Mouse (Mus musculus) kidney, postnatal 4 days (tissue): ENCODE results near the gene Trim9.

Source experiments
- DNase-seq, 2 experiments: peaks; one replicate each; pipeline ENCODE4 v3.0.0; 2021; ENCODE audit warnings: mixed read lengths in 2 of 2

Trim9 gene

DNA sequence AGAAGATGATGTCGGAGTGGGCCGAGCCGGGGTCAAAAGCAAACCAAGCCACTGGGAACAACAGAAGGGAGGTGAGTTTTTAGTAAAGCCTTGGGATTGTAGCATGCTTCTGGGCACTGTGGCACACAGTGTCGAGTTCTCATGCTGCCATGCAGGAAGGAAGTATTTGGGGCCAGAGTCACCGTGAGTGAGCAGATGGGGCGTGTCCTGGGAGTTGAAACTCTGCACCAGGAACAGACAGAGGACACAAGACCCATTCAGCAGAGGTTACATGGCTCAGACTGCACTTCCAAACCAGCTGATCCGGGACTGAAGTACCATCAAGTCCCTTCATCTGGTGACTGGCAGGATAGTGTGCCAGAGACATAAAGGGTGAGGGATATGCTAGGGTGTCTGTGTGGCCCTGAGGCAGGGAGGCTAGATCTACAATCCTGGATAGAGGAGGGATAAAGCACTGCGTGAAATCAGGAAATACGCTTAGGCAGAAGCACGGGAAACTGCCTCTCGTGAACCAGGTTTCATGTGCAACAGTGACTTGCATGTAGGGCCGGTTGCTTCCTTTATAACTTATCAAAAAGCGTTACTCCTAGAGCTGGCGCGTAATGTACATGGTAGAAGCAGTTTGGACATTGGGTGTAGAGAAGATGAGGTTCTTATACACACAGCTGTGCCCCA, 96.1 kb downstream of the Trim9 start:
- DNase-seq = no peak

- no peak for DNase-seq
Measured at GRCm38 (mm10) chr12:70249616-70250157, 97.7 kb downstream of the Trim9 start.

DNA sequence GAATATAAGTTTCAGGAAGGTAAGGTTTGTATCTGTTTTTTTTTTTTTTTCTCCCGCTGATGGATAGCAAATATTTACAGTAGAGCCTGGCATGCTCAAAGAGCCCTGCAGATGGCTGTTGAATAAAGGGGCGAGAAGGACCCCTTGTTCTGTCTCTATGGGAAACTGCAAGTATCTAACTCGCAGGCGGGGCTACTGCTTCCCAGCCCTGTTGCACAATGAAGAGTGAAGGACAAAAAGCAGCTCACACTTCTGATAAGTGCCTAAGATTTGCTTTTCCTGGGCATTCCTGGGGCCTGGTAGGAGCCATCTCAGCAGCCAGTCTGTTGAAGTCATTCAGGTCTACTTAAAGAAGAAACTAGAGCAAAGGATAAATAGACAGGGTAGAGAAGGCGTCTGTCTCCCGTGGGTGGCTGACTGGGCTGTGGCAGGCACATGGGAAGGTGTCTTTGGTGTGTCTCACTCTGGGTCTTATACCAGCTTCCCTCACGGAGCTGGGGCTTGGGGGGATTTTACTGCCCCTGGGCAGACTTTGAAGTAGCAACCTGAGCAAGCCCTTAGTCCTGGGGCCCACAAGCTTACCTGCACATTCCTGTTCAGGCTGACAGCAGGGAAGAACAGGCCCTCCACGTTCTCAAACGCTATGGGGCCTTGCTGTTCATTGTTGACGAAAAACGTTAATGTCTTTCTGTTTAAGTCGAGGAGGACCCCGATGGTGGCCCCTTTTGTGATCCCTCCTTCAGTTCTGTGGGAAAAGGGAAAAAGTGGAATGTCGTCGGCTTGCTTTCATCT, 99.5 kb downstream of the Trim9 start:
- no peak for DNase-seq

GRCm38 (mm10) chr12:70242550-70242949, 104.9 kb downstream of the Trim9 start:
- no peak for DNase-seq

GRCm38 (mm10) chr12:70239741-70240140, 107.7 kb downstream of the Trim9 start:
- no peak for DNase-seq

- DNase-seq = no peak
Measured at GRCm38 (mm10) chr12:70238604-70239003, 108.8 kb downstream of the Trim9 start.

DNA sequence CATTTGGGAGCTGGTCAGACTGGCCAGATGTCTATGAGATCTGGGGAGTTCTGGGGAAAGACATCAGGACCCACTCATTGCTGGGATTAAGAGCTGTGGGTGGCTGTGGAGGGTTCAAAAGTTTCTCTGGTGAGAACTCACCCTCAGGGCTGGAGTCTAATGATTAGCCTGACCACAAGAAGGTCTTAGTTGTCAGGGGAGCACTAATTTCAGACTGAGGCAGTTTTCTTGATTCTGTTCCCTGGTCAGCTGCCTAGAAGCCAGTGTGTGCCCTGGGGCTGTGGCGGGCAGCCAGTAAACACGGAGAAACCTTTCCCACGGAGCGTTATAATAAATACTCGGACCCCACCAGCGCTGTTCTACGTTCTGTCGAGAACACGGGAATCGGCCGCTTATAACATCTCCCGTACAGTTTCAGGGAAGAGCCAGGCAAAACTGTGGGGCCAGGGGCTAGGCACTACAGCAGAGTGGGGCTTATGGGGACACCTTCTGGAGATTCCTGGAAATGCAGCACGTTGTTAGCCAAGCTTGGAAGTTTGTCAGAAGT, 112.4 kb downstream of the Trim9 start:
- peak; percentile 85 to 87 for DNase-seq

GRCm38 (mm10) chr12:70234411-70234810, 113.0 kb downstream of the Trim9 start:
- DNase-seq = peak; percentile 69 to 81

GRCm38 (mm10) chr12:70233637-70234315, 113.6 kb downstream of the Trim9 start:
- no peak for DNase-seq

GRCm38 (mm10) chr12:70232020-70232544, 115.3 kb downstream of the Trim9 start:
- no peak for DNase-seq

GRCm38 (mm10) chr12:70231294-70231693, 116.1 kb downstream of the Trim9 start, which contains the start of gene Pygl:
Pygl (minus strand) TSS chr12:70231488.
- DNase-seq = no peak

DNA sequence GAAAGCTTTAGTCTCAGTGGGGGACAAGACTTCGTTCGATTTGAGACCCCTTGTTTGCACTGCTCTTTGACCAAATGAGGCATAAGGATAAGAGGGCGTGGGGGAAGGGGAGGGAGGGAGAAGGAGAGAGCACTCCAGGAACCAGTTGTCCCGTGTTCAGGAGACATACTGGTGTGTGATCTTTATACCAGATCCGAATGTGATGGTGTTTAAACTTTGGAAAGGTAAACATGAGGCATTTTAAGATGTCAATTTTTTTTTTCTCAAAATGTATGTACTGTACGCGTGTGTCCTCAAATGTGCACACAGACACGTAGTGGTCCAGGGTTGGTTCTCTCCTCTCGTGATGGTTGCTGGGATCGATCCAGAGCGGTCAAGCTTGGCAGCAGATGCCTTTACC, 119.3 kb downstream of the Trim9 start:
- no peak for DNase-seq

DNA sequence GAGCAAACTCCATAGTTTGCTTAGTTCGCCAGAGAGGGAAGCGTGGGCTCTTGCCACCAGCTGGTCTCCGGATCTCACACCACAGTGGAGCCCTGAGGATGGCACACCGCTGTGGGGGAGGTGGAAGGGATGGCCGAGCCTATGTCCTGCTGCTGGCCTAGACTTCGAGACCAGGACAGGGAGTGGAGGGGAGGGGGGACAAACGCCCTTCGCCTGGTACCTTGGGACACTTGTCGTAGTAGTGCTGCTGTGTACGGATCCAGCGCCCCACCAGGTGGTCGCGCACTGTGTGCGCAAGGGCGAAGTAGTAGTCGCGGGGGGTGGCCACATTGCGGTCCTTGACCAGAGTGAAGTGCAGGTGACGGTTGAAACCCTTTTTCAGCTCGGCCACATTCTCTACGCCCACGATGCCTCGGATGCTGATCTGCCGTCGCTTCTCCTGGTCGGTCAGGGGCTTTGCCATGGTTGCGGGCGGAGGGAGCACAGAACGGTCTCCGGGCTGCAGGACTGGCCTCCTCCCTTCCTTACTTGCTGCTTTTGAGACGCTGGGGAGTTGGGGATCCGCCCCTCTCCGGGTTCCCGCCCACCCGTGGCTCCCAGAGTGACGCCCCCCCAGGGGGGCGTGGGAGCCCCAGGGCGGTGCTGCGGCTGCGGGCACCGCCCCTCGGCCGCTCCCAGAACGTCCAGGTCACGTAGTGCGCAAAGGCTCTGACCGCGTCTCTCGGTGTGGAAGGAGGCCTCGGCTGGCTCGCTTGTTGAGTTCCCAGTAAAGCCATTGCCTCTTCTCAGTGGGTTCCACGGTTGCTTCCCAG, 120.1 kb downstream of the Trim9 start:
- peak; percentile 86 to 91 for DNase-seq

DNA sequence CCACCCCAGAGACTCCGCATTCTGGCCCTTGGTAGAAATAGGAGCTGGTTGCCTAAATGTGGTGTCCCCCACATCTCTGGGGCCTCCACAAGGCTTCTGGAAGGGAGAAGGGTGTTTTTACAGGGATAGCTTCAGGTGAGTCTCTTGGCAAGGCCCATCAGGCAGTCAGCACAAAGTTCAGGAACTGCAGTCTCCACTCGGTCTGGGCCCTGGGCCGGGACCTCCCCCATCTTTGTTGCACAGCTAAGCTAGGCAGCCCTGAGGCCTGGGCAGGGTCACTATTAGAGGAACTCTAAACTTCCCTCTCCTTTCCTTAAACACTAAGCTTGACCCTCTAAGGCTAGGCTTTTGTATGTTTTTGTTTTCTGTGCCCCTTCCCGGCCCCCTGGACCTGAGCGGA, 120.8 kb downstream of the Trim9 start:
- DNase-seq = peak; percentile 30 to 41

- no peak for DNase-seq
Measured at GRCm38 (mm10) chr12:70223331-70223730, 124.1 kb downstream of the Trim9 start.

GRCm38 (mm10) chr12:70221425-70221824, 126.0 kb downstream of the Trim9 start:
- DNase-seq = no peak

- DNase-seq = peak in 1 of 2 experiments; percentile 32
Measured at GRCm38 (mm10) chr12:70218795-70219540, 128.4 kb downstream of the Trim9 start.

- DNase-seq = peak; percentile 20 to 29
Measured at GRCm38 (mm10) chr12:70216229-70216800, 131.1 kb downstream of the Trim9 start.

GRCm38 (mm10) chr12:70214281-70214680, 133.1 kb downstream of the Trim9 start:
- DNase-seq = peak; percentile 32 to 44

- no peak for DNase-seq
Measured at GRCm38 (mm10) chr12:70213601-70214000, 133.8 kb downstream of the Trim9 start.

GRCm38 (mm10) chr12:70212501-70212900, 134.9 kb downstream of the Trim9 start:
- no peak for DNase-seq
